Mouse (Mus musculus): ENCODE results near the gene B230118H07Rik.
"Not testable (repeated sequence)": the region's sequence is repeated elsewhere in the genome, so short reads cannot be mapped to it uniquely, and the experiment has no call there.

Gene B230118H07Rik

DNA sequence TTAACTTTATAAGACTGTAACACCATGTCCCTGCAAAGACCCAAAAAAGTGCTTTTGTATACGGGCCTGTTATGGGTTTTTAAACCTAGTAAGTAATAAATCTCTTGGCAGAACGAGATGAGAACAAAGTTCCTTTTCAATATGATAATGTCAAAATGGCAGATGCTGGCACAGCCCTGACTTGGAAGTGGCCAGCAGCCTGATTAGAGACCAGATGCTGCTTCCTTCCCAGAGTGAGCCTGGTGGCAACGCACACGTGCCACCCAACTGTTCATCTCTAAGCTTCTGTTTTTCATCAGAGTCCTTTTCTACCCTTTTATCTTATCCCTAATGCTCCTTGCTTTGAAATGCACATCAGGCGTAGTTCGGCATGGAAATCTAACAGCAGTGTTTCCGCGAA is 58.0 kb downstream of the B230118H07Rik start:
- DNase-seq, result no peak

DNA sequence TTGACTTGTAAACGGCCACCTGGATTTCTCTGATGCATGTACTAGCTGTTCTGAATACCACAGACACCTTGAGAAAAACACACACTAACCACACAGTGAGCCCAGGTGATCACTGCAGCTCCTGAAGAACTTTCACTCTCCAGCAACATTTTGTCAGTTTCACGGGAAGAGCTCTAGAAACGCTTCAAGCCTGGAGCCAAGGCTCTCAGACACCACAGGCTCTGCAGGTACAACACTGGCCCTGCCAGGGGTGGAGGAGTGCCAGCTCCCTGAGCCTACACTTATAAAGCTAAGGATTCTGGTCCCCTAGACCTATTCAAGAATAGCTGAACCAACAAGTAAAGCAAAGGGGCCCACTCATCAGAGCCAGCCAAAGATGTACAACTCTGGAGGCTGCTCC is 67.9 kb downstream of the B230118H07Rik start:
- DNase-seq, result no peak

DNA sequence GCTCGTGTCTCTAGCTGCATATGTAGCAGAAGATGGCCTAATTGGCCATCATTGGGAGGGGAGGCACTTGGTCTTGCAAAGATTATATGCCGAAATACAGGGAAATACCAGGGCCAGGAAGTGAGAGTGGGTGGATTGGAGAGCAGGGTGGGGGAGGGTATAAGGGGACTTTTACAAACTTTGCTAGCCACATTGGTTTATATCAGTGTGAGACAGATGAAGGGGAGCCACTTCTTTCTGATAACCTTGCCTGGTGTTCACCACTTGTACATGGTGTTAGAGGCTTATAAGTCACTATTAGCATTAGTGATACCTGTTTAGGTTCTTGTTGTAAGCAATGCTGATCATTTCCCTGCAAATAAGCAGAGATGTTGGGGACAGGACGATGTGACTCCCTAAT is 68.4 kb downstream of the B230118H07Rik start:
- DNase-seq, result no peak

DNA sequence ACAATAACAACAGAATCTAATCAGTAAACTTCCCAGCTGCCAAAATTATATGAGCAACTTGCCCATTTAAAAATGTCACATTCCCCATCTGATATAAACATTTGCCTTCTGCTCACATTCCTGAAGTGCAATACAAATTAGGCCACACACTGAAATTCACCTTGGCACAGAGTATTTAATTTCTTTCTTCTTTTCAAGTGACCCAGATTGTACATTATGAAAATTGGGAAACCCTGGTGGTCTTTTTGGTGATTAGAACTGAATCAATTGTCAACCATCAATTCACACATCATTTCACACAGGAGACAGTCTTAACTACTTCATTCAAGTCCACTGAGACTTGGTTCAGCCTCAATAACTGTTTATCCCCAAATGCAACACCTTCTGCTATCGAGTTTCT is 68.9 kb downstream of the B230118H07Rik start:
- DNase-seq, result no peak

DNA sequence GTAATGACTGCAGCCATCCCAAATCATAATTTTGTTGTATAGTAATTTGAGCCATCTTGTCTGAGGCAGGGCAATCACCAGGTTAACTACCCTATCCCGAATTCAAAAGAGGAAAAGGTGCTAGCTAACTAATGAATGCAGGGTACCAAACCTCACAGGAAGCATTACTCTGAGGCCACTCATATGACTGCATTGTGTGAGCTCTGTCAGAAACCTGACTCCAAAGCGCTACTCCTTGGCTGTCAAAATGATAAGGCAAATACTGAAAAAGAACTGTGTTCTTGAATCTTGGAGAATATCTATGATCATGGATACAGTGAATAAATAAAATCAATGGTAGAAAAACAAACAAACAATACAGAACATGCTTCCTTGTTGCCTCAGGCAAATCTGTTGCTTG is 69.3 kb downstream of the B230118H07Rik start:
- DNase-seq, result no peak

DNA sequence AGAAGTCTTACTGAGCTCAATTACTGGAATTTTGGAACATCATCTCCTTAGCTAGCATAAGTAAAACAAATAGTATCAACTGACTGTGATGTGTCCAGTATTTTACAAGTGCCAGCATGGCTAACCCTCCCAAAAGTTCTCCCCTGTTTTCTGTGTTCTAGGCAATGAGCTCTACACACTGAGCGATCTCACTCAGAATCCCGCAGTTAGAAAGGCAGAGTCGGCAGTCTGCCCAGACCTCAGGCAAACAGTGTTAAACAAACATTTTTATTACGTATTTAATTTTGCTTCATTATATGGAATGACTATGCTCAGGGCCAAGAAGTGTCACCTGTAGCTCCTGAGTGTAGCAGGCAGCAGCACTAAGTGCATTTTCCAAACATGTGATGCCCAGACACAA is 72.1 kb downstream of the B230118H07Rik start:
- no peak for DNase-seq

DNA sequence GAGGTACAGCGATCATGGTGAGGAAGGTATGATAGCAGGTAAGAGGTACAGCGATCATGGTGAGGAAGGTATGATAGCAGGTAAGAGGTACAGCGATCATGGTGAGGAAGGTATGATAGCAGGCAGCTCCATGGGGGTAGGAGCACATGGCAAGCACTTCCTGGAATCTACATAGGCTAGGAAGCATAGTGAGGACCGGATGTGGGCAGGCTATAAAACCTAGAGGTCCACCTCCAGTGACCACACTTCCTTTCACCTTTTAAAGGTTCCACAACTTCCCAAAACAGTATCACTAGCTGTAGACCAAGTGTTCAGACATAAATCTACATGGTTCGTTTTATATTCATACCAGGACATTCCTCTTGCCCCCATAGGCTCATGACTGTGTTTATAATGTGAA is 80.1 kb downstream of the B230118H07Rik start:
- no peak for DNase-seq

DNA sequence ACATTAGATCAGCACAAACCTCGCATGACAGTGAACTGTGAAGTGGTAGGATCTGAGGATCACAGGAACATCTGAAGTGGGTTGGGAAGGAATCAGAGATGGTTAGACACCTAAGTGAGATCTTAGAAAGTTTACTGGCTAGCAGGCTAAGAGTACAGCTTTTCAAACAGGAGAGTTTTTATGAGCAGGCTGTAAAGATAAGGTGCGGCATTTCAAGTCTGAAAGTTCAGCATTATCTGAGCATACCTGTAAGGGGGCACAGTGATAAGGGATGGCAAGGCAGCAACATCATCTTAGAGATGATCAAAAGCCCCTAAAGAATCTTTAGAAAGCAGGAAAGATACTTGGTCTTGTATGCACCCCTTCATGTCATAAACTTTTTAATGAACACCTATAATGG is 81.8 kb downstream of the B230118H07Rik start:
- DNase-seq, result no peak

DNA sequence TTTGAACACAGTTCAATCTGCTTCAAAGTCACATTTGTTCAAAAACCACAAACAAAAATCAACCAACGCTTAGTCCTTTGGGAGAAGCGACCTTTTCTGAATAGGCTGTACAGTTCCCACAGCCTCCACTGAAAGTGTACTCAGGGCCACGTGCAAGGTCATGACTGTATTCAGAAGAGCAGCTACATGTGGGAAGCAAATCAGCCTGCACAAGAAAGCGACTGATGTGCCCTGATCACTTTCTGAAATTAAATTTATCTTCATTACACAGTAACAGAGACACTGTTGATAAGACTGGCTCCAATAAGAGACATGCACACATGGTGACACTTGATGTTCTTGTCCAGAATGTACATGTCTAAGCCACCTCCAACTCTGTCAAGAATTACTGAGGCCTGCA is 85.6 kb downstream of the B230118H07Rik start:
- no peak for DNase-seq

DNA sequence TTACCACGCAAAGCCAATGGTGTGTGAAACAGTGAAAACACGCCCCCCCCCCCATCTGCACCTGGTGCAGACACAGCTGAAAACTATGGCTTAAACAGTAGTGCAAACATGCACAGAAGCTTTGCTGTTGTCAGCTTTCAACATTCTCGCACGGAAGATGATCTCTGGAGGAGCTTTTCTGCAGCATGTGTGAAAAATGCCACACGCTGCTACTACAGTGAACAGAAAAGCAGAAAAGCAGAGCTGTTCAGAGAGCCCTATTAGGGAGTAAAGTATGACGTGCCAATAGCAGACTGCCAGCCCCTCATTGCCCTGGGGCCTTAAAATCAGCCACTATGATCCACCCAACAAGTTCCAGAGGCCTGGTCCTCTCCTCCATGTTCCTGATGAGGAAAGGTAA is 86.1 kb downstream of the B230118H07Rik start:
- DNase-seq, result no peak

DNA sequence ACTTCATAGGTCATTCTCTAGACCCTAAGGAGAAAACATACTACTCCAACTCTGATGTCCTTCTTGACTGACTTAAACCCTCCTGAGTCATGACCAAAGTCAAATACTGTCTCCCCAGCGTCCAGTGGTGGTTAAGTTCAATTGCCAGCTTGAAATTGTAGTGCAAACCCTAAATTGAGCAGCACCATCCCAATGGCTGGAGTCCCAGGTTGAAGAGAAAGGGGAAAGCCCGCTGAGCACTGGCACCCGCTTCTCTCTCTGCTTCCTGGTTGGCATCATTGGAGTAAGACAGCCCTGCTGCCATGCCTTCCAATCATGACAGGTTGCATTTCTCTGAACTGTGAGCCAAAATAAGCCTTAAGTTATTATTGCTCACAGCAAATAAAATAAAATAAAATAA is 89.9 kb downstream of the B230118H07Rik start:
- no peak for DNase-seq

DNA sequence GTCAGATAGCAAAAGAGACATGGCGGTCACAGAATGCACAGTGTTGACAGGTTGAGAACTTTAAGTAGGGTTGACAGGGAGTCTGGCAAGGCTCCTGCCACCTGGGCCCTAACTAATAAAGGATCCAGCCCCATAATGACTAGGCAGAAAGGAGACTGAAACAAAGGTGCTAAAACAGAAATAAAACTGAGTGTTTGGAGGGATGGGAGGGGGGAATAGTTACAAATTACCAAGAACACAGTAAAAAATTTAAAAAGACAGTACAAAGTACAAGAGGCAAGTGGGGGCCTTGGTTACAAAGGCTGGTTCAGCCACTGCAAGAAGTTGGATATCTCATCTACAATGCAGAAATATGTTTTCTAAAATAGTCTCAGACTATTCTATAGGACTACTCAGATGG is 93.4 kb downstream of the B230118H07Rik start:
- peak; percentile 36 to 37 for DNase-seq

DNA sequence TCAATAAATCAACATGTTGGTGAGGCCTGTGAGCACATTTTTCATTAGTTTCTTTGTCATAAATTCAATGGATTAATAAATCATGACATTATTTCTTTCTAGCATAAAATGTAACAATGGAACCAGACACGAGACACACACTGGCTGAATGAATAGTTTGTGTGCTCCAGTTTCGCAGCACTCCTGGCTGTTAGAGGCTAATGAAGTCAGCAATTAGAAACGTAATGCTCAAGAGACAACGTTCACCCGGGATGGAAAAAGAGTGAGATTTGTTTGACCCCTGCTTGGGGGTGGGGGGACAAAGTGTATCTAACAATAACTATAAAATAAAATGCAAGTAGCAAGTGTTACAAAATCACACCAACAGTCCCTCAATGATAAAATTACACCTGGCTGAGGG is 95.5 kb downstream of the B230118H07Rik start:
- no peak for DNase-seq

DNA sequence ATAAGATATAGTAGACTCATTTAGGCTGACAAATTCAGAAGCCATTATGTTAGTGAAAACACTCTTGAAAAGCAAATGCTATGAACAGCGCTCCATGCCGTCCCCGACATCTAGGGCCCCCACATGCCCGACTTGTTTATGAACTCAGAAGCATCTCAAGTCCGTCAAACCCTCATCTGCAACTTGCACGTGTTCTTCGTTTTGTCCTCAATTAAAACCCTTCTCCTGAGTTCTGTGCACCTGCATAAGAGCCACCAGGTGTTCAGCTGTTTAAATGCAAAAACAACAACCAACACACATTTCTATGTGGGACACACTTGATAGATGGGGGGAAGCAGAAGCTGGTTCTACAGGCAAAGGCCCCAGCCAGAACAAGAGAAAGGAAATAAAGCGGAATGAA is 97.0 kb downstream of the B230118H07Rik start:
- no peak for DNase-seq

DNA sequence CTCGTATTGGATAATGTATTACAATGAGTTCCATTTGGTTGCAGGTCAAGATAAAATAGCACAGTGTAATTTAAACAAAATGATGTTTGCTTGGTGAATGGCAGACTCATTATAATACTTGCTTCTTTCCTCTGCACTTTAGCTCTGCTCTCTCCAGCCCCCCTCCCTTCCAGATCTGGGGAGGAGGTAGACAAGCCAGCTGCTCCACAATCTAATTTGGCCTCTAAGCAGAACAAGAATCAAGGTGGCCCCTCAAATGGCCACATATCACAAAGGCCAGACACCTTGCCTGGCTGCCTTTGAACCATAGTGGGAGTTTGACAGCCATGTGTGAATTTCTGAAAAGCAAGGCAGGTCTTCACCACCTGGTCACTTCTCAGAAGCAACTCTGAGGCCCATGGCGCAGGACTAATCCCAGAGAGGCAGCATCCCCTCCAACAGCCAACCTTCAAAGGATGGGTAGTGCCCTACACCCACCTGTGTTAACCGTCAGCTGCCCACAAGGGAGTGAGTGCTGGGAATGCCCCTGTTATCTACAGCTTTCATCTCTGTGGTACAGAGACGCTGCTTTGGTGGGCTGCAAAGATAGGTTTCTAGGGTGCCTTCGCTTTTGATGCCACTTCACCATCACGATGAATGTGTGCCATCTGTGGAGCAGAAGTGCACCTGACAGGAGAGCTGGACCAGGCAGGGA is 98.2 kb downstream of the B230118H07Rik start:
- DNase-seq, result no peak

DNA sequence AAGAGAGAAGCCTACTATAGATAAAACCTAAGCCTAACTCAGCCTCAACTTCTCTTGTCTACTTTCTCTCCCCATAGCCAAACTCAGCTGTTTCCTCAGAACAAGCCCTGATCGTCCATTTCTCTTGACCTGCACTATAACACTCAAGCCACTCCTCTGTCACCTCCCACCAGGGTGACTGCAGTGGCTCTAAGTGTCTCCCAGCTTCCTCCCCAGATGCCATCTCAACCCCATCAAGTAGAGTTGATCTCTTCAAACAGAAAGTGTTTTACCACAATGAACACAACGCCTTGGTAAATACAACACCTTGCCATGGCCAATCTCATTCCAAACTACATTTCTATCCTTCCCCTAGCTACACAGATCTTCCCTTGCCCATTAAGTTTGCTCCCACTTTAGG is 99.2 kb downstream of the B230118H07Rik start:
- DNase-seq, result no peak

DNA sequence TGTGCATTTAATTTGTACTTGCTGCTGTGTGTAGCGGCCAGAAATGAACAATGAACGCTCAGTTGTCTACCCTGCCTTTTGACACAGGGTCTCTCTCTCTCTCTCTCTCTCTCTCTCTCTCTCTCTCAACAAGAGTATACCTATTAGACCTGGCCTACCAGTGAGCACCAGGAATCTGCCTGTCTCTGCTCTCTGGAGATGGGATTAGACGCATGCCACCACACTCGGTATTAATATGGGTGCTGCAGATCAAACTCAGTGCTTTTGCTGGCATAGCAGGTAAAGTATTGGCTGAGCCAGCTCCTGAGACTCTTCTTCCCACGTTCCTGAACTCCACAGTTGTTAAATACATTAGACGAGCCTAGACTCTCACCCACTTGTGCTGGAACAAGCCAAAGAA is 100.5 kb downstream of the B230118H07Rik start:
- no peak for DNase-seq

DNA sequence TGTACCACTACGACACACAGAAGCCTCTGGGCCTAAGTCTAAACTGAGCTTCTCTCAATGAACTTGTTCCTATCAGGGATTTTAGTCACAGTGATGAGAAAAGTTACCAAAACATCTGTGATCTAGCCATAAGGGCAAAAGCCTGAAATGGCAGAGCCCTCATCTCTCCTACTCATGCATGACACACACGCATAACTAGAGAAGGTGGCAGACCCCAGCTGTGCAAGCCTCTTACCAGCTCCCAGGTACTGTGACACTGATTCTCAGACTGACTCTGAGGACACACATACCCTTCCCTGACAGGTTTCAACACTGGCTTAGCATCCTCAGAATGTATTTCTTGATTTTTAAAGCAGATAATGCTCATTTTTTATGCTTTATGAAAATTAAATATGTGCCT is 103.7 kb downstream of the B230118H07Rik start:
- no peak for DNase-seq

DNA sequence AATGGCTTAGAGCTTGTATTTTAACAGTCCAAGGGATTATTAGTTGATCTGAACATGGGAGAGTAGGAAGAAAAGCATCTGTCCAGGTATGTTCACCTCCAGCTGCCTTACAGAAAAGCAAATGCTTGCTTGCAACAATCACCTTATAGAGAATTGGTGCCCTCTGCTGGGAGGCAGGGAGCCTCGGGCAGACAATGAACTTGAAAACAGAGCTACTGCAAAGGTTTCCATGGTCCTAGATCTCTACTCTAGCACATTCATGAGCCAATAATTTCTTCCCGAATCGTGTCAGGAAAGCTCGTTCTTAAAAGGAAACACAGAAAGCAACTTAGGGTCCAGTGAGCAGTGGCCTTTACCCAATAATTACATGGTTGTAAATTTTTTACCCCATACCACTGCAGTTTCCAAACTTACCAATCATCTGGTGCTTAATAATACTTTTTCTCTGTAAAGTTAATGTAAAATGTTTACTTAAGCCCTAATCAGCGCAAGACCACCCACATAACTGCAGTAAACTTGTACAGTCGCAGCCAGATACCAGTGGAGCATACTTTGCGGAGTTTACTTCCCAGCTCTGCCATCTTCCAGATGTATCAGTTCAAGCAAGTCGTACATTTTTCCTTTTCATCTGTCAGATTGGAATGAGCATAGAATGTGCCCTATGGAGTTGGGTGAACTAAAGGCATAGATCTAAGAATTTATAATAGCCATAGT is 105.5 kb downstream of the B230118H07Rik start:
- DNase-seq, result peak in 1 of 2 experiments; percentile 39

DNA sequence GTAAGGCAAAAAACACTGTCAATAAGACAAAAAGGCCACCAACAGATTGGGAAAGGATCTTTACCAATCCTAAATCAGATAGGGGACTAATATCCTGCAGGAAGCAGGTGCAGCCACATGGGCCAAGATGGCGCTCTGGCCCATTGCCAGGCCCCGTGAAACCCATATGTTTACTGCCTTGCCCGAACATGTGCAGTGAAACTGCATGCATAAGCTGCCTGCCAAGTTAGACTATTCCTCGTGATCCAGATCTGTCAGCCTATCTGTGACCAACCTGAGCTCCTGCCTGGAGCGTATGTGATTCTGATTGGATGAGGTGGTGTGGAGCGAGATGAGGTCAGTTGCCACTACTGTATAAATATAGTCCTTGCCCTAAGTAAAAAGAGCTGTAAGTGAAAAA is 112.4 kb downstream of the B230118H07Rik start:
- DNase-seq, result not testable (repeated sequence)

DNA sequence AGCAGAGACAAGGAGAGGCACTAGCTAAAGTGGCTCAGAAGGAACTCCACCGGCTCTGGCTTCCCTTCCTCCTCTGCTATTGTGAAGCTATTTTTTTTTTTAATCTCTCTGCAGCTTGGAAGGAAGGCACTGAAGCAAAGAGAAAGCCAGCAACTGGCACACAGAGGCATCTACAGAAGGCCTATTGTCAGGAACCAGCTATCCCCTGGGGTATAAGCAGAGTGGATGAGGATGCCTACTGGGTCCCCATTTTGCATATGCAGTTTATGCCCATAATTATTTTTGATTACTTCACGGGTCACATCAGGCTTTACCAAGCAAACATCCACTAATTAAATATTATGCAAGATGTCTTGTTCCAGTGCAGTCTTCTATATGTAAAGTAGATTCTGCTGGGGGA is 115.6 kb downstream of the B230118H07Rik start:
- DNase-seq, result no peak

DNA sequence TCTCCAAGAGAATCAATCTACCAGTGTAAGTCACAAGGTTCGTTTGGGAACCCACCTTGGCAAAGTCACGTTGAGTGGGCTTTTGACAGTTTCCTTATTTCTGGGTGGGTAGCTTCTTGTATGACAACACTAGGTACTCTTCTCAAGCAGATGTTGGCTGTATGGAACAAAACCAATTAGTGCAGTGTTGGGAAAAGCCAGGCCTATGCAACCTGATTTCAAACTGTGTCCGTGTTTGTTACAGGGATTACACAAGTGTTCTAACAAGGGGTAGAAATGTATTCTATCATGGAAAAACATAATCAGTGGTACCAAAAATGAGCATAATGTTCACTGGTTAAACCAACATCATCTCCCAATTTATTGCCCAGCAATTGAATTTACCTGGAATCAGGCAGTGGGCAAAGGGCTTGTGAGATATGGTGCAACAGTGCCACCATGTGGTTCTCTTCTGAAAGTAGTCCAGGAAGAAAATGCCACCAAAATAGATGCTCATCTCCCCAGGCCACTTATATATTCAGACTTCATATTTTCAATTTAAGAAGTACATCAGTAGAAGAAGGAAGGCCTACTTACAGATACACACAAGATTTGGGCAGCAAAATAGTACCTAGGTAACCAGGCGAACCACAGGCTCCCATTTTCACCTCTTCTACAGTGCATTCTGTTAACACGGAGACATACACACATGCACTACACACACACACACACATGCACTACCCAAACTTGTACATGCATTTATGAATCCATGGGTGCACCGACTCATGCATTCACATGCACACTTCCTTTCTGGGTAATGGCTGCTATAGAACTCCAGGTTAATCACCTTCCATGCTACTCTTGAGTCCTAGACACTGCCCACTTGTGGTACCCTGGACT is 123.6 kb downstream of the B230118H07Rik start:
- DNase-seq, result peak; percentile 9 to 59

DNA sequence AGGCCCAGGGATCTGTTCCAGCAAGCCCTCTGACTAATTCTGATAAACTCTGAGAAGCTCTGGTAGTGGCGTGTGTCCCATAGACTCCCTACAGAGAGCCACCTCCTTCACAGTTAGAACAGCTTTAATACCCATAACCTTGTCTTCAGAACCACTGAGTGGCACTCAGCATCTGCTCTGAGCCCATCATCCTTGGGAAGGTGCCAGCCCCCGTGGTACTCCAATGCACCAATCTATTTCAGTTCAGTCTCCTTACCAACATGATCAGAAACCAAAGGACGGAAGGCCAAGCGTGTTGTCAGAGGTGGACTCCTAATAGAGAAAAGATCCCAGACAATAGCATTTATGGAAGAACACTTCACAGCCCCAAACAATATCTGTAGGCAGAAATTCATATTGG is 124.2 kb downstream of the B230118H07Rik start:
- no peak for DNase-seq

DNA sequence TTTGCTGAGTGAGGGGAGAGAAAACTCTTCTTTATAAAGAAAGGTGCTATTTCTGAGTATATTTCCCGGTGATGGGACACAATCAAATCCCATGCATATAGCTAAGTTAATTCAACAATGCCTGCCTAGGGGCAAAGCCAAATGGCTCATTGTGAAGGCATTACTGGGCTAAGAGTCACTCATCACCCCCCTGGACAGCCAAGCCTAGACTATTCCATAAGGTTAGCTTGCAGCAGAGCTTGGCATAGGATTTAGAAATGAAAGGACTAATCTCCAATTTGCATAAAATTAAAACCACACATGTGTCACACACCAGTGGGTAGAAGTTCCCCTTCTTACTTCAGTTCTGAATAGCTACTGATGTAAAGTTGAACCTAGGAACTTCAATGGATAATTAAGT is 128.8 kb downstream of the B230118H07Rik start:
- no peak for DNase-seq

Data from kidney, postnatal 36 days (tissue).